8 mouse cellular contexts compared by ENCODE assay signal in the genomic region with DNA sequence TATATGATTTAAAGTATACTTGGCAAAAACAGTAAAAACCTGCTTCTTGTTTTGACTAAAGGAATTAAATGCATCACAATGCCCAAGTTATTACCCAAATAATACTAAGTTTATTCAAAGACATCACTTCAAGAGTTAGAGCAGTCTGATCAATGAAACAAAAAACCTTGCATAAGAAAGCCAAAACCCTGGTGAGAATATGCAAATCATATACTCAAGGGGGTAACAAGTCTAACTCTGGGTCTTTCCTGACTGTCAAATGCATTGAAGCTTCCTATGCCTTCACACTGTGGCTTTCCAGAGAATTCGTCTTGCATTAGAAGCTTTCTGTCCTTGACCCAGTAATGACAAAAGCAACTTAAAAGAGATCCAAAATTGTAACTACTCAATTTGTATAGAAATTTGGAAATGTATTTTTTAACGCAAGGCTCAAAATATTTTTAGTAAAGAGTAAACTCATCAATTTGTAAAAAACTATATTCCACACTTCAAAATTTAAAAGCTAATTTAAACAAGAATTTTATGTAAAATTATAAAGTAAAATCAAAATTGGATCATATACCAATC. TPM values are rescaled to one million over a fixed set of nuclear protein-coding genes. Genes with fewer than 3 reads are reported as not detected.
A peak's percentile ranks its signal among the peaks of the same experiment; 100 is the strongest.
DNase-seq lines count a peak whose midpoint lies in the region; ATAC-seq lines count a peak whose summit lies in the region.

No protein-coding gene starts in this region.

- peak overlapping the region; percentile 56 for H3K4me2 ChIP-seq in kidney, embryonic 14.5 days (replicated peaks; ENCODE audit: low read depth, low read length)
- peak overlapping the region; percentile 95 for H3K4me2 ChIP-seq in hindbrain, embryonic 14.5 days (replicated peaks)
- H3K4me2 ChIP-seq in midbrain, embryonic 16.5 days (ENCODE audit: low read length), result peak overlapping the region; percentile 79

- peaks cover 16% of the 10 kb centered on the region for H3K4me1 ChIP-seq in kidney, embryonic 14.5 days (ENCODE audit: control insufficient read depth, insufficient read depth, low read length)
- H3K4me1 ChIP-seq in hindbrain, embryonic 14.5 days (replicated peaks; ENCODE audit: control insufficient read depth, insufficient read depth, low read length), result peaks cover 36% of the 10 kb centered on the region
- peaks cover 24% of the 10 kb centered on the region for H3K4me1 ChIP-seq in midbrain, embryonic 16.5 days (ENCODE audit: control insufficient read depth, insufficient read depth, low read length)

- peak overlapping the region; percentile 45 for H3K4me3 ChIP-seq in kidney, embryonic 14.5 days (ENCODE audit: low read length)
- peak overlapping the region; percentile 45 for H3K4me3 ChIP-seq in hindbrain, embryonic 14.5 days (replicated peaks; ENCODE audit: low read length)
- H3K4me3 ChIP-seq in midbrain, embryonic 16.5 days (ENCODE audit: low read depth, low read length), result peak overlapping the region; percentile 41

- H3K27me3 ChIP-seq in kidney, embryonic 14.5 days (ENCODE audit: control insufficient read depth, insufficient read depth, low read length), result no peaks in the 10 kb centered on the region
- no peaks in the 10 kb centered on the region for H3K27me3 ChIP-seq in hindbrain, embryonic 14.5 days (ENCODE audit: control insufficient read depth, insufficient read depth, low read length)
- no peaks in the 10 kb centered on the region for H3K27me3 ChIP-seq in midbrain, embryonic 16.5 days (ENCODE audit: control insufficient read depth, insufficient read depth, low read depth, low read length)

- H3K27ac ChIP-seq in kidney, embryonic 14.5 days (ENCODE audit: low read depth, low read length), result peak overlapping the region; percentile 63; the same call in 1 of the 2 replicates
- peak overlapping the region; percentile 69 for H3K27ac ChIP-seq in hindbrain, embryonic 14.5 days
- H3K27ac ChIP-seq in midbrain, embryonic 16.5 days (ENCODE audit: low read length), result peak overlapping the region; percentile 71

- no peaks in the 10 kb centered on the region for H3K9me3 ChIP-seq in kidney, embryonic 14.5 days (ENCODE audit: control insufficient read depth, low read length)
- H3K9me3 ChIP-seq in hindbrain, embryonic 14.5 days (ENCODE audit: control insufficient read depth, low read length), result no peaks in the 10 kb centered on the region
- no peaks in the 10 kb centered on the region for H3K9me3 ChIP-seq in midbrain, embryonic 16.5 days (replicated peaks; ENCODE audit: control insufficient read depth, low read length, poor library complexity, severe bottlenecking)

- 30% methylated on average over 2 of the region's 2 CpGs for WGBS in kidney, embryonic 14.5 days
- 24% methylated on average over 2 of the region's 2 CpGs for WGBS in hindbrain, embryonic 14.5 days
- 15% methylated on average over 2 of the region's 2 CpGs for WGBS in midbrain, embryonic 16.5 days

- peak overlapping the region; percentile 78 for H3K9ac ChIP-seq in kidney, embryonic 14.5 days (ENCODE audit: low read depth, low read length)
- peak overlapping the region; percentile 56 for H3K9ac ChIP-seq in hindbrain, embryonic 14.5 days
- H3K9ac ChIP-seq in midbrain, embryonic 16.5 days (ENCODE audit: low read depth, low read length), result peak overlapping the region; percentile 63

- peaks cover 20% of the 10 kb centered on the region; the same call in 1 of the 2 replicates for H3K36me3 ChIP-seq in kidney, embryonic 14.5 days (ENCODE audit: control insufficient read depth, insufficient read depth, low read length)
- H3K36me3 ChIP-seq in hindbrain, embryonic 14.5 days (replicated peaks; ENCODE audit: control insufficient read depth, insufficient read depth), result peaks cover 15% of the 10 kb centered on the region
- H3K36me3 ChIP-seq in midbrain, embryonic 16.5 days (ENCODE audit: control insufficient read depth, insufficient read depth, low read length), result no peaks in the 10 kb centered on the region

- ATAC-seq in kidney, embryonic 14.5 days (ENCODE audit: low FRiP score, low TSS enrichment), result no peak
- ATAC-seq in hindbrain, embryonic 14.5 days (ENCODE audit: low FRiP score), result no peak
- no peak for ATAC-seq in midbrain, embryonic 16.5 days

- intact Hi-C loops in left cerebral cortex, postnatal 14 days (cut with DNase I), result no loop called here

- no peak for DNase-seq in kidney, postnatal 14 days
- DNase-seq in ZHBTc4 (ENCODE audit: low read depth, low spot score), result peak; percentile 44
- DNase-seq in hindbrain, embryonic 14.5 days (ENCODE audit: low spot score), result peak; percentile 60
- no peak for DNase-seq in left cerebral cortex, postnatal 14 days (ENCODE audit: low spot score in 2 of 2)
- no peak for DNase-seq in thymus, postnatal 36 days
- no peak for DNase-seq in layer of hippocampus, postnatal 14 days (ENCODE audit: low spot score in 2 of 2)

RNA-seq across cellular contexts. Expression of a gene that starts 2.4 kb away (rescaled TPM):
- 43.7 and 70.9 TPM in 2 replicates for polyA plus RNA-seq in kidney, embryonic 14.5 days (2014; fragmentation: Nextera tagmentation; extraction: Ambion mirVana)
- 35.6 and 42.3 TPM in 2 replicates for polyA plus RNA-seq in hindbrain, embryonic 14.5 days (2014; fragmentation: Nextera tagmentation; extraction: Ambion mirVana)
- polyA plus RNA-seq in midbrain, embryonic 16.5 days (2015; fragmentation: Nextera tagmentation; extraction: Ambion mirVana), result 44.8 and 49.0 TPM in 2 replicates
- 10 to 100 TPM; 39.0 to 43.9 TPM for total RNA-seq in left cerebral cortex, postnatal 14 days (2021)
- 10 to 100 TPM; 47.2 to 49.8 TPM for total RNA-seq in layer of hippocampus, postnatal 14 days (2021)

Comparison
In these comparisons a context has a peak if more than half of its experiments do, and no peak if none do; other contexts are left out.
1. DNase-seq: peak in ZHBTc4 (single experiment) and hindbrain, embryonic 14.5 days (single experiment); none in kidney, postnatal 14 days (single experiment), left cerebral cortex, postnatal 14 days (0 of 2), thymus, postnatal 36 days (0 of 2) and layer of hippocampus, postnatal 14 days (0 of 2).
2. Peak in every context shown above with its lines, with median percentiles within 50 percentile points of each other: H3K27ac ChIP-seq, H3K4me2 ChIP-seq, H3K4me3 ChIP-seq and H3K9ac ChIP-seq.